Mouse (Mus musculus) urinary bladder, postnatal 10 days (tissue): Measurements from ENCODE around the gene Iqub.

ENCODE experiments used
- DNase-seq: peaks from one replicate; pipeline ENCODE4 v3.0.0; 2022; ENCODE audit warnings: low spot score

The Iqub gene

DNA sequence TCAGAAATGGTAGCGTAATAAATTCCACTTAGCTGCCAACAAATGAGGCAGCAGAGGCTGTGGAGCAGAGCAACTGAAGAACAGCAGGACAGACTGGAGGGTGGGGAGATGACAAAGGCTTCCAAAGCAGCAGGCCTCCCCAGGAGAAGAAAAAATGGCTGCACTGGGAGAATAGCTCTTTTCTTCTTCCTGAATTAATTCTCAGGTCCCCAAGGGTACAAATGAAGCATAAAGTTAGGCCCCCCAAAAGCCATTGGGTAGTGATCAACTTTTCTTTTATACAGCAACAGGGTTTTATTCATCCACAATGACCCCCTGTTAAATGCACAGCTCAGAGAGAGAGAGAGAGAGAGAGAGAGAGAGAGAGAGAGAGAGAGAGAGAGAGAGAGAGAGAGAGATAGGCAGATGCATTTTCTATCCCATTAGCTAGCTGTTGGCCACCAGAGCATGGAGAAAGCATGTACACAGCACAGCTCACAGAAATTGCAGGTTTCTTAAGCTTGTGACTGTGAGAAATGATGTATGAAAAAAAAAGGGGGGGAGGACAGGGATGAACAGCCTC is 44.2 kb downstream of the Iqub start:
- no peak for DNase-seq

DNA sequence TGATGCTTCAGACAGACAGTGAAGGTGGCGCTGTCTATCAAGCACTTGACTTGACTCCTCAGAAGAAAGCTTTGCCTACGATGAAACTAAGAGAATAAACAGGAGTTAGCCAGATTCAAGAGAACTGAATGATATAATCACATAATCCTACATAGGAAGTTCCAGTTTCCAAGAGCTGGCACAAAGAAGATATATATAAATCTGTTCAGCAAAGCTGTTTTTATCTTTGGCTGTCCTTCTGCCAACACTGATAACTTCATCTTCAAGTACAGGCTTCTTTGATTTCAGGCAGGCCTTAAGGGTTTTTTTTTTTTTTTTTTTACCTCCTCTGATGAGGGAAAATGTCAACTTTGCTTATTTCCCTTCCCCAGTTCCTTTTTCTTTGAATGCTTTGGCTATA is 44.7 kb downstream of the Iqub start:
- DNase-seq, result no peak

DNA sequence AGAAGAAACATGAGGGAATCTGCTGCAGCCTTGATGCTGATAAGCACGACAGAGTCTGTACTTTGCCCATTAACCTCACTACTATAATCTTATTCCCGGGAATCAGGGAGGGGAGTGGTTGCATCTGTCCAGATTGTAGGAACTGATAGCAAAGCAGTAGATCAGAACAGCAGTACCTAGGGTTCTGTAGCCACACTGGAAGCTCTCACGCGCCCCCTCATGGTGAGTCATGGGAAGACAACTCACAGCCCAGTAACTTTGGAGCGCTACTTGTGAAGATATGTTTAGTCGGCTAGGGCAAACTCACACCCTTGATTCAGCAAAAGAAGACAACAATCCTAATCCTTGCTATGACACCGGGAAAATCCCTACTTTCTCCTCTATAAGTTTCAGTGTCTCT is 58.8 kb downstream of the Iqub start:
- no peak for DNase-seq

DNA sequence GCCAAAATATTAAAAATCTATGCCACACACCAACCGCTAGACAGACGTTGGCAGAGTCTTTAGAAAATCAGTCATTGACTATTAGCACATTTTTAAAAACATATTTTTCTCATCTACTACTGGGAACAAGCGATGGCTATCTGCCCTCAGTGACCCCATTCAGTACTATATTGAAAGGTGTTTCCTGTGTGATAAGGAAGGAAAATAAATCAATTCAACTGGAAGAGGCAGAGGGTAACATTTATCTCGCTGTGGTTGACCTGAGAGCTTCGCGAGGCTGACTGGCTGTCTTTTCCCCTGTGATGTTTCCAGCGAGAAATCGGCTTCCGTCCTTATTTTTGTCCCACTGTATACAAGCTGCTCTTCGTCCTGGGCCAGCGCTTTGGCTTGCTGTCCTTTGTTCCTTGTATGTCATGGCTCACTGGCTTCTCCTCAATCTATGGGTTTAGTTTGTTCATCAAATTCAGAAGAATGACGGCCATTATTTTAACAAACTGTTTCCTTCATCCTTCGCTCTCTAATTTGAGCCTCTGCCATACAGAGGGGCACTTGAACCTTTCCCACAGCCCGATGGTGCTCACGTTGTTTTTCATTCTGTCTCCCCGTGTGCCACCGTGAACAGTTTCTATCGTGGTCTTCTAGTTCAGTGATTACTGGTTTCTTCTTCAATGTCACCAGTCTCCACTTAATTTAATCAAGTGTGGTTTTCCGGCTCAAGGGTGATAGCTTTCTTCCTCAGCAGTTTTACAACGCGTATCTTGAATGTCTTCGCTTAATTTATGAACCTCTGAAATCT is 63.6 kb downstream of the Iqub start:
- no peak for DNase-seq

DNA sequence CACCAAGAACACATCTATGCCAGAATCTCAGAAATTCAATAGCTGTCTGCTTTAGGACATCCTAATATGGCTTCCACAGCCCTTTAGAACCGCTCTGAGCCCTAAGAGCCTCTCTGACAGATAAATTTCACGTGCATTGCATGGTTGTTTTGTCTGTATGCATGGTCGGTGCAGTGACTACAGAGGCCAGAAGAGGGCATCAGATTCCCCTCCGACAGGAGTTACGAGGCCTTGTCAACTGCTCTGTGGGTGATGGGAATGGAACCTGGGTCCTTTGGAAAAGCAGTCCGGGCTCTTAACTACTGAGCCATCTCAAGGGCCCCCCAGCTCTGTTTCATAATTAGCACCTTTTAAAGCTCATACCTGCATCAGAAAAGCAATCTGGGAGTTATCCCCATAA is 64.6 kb downstream of the Iqub start:
- no peak for DNase-seq

DNA sequence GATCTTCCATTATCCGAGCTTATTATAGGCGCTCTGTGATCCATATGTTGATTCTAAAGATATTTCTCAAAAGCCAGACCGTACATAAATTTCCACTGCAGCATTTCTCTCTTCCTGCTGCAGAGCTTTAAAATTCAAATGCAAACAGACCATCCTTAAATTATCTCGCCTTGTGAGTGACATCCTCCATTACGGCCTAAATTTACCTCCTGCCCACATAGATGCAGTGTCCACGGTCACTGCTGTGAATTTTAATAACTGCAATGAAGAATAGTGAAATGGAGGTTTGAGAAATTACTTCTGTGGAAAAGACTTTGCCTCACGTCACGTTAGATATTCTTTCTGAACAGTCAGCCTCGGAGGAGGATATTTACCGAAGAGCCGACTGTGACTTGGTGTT is 98.8 kb downstream of the Iqub start:
- no peak for DNase-seq

DNA sequence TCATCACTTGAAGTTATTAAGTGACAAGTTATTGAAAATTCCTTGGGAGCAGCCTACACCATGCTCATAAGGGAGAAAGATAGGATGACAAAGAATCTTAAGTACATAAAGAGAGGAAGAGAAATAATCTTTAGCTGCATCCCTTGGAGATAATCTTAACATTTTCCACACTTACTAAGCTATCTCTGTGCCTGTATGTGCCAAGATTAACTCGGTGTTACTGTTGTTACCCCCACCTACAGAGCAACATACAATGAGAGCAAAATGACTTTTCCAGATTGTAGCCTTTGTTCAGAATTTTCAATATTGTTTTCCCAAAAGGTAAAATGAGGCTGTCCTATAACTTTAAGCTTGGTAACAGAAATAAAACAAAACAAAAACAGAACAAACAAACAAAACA is 99.4 kb downstream of the Iqub start:
- DNase-seq, result no peak

DNA sequence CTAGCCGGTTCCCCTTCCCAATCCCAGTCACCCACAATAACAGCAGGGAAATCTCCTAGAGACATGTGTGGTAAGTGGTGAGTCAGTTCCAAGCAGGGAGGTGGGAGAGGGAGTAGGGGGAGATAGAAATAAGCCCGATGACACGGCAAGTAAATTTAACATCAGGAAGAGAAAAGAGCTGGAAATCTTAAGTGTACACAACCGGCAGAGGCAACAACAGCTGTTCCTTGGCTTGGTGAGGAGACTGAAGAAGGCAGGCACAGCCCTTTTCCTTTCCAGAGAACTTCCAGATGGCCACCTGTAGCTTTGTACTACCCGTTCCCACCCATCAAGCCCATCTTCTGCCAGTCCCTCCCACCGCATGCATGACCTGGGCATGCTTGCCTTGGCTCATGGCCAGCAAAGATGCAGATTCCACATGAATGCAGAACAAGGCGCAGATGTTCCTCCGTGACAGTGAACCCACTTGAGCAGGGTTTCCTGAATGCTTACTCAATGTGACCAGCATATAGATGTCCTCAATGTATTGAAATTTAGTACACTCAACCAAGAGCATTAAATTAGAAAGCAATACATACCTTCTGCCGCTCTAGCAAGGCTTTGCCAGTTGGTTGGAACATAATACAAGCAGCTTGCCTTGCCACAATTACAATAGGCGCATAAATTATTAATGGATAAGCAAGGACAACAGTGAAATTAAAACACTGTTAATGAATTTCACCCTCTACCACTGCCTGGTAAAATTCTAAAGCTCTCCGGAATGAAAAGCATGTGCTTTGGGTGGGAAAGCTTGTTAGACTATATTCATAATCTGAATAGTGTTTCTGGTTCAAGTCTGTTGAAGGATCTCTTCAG is 106.1 kb downstream of the Iqub start:
- DNase-seq, result no peak

DNA sequence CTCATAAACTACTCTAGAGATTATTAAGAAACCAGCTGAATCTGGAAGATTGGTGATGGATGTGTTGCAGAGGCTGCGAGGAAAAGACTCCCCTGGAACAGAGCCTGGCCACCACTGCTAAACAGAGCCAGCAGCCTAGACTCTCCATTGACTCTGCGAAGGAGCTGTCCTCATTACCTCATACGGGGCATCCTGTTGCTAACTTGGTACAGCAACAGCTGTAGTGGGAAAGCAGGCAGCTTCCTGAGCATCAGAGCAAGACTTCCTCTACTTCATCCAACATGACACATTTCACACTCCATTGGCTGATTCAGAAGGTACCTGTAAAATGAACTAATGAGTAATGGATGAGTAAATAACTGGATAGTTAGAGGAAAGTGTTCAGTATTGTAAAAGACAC is 107.1 kb downstream of the Iqub start:
- no peak for DNase-seq

DNA sequence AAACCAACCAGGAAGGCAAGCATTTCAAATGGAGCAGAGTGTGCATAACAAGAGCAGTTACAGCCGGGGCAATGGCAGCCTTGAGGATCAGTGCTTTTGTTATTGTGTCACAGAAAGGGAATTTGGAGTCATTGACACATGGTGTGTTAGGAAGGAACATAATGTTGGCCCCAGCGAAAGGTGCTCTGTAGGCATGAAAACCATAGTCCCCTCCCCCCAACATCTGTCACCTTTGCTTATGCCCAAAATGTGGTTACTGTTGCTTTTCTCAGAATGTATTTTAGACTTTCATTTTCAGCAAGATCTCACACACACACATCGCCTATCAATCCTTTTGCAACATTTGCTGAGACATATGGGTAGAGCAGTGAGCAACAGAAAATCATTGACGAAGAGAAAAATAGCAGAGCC is 117.6 kb downstream of the Iqub start:
- DNase-seq, result no peak
